Mouse (Mus musculus) forebrain, embryonic 14.5 days (tissue): ENCODE results near the gene Dnaaf5. TPM values are rescaled to one million over a fixed set of nuclear protein-coding genes. Genes with fewer than 3 reads are reported as not detected.

Experiments
- ATAC-seq: fragments of 200-750 bp; cut with Nextera tagmentation; 2 replicates; pipeline ENCODE4 v1.8.0; 2017; ENCODE audit warnings: mild to moderate bottlenecking, moderate library complexity
- DNase-seq: peaks from one replicate; pipeline ENCODE4 v3.0.0-alpha.2; 2015; ENCODE audit warnings: low spot score
- H3K27ac ChIP-seq: fragments of 300-500 bp; sonication (generic); 2 replicates; pipeline ENCODE4 v1.5.1; 2014; ENCODE audit warnings: low read depth, mild to moderate bottlenecking, control low read depth, low read length, moderate library complexity
- H3K27me3 ChIP-seq: fragments of 300-500 bp; sonication (generic); replicated peaks from 2 replicates; pipeline ENCODE4 v1.6.1; 2014; ENCODE audit warnings: low read length, control low read depth, mixed read lengths; ENCODE audit not compliant: control insufficient read depth, insufficient read depth
- H3K36me3 ChIP-seq: fragments of 300-500 bp; sonication (generic); 2 replicates; pipeline ENCODE4 v1.6.1; 2014; ENCODE audit warnings: low read length, control low read depth; ENCODE audit not compliant: control insufficient read depth, insufficient read depth
- H3K4me1 ChIP-seq: fragments of 300-500 bp; sonication (generic); 2 replicates; pipeline ENCODE4 v1.6.1; 2014; ENCODE audit warnings: antibody characterized with exemption, low read length, control low read depth; ENCODE audit not compliant: control insufficient read depth, insufficient read depth
- H3K4me2 ChIP-seq: fragments of 300-500 bp; sonication (generic); 2 replicates; pipeline ENCODE4 v1.6.1; 2014; ENCODE audit warnings: mild to moderate bottlenecking, control low read depth, low read length
- H3K4me3 ChIP-seq: fragments of 300-500 bp; sonication (generic); 2 replicates; pipeline ENCODE4 v1.5.1; 2014; ENCODE audit warnings: low read depth, low read length, control low read depth
- H3K9ac ChIP-seq: fragments of 300-500 bp; sonication (generic); 2 replicates; pipeline ENCODE4 v1.6.1; 2014; ENCODE audit warnings: mild to moderate bottlenecking, low read length, control low read depth, moderate library complexity
- H3K9me3 ChIP-seq: fragments of 300-500 bp; sonication (generic); replicated peaks from 2 replicates; pipeline ENCODE4 v1.6.1; 2016; ENCODE audit warnings: low read length, control low read depth, mixed read lengths; ENCODE audit not compliant: control insufficient read depth
- WGBS: fragments of 180-500 bp; shearing (Covaris S2); extraction: QIAGEN DNeasy Blood & Tissue Kit; methylation state at CpG from one replicate; pipeline ENCODE4 v1.1.7; 2014; 5-methylcytosine and 5-hydroxymethylcytosine counted together
- polyA plus RNA-seq: library from polyadenylated mRNA; unstranded; fragments of >200 nt; fragmentation: Nextera tagmentation; extraction: Ambion mirVana; gene quantifications from 2 replicates; pipeline ENCODE4 v1.2.1, GENCODE M21; 2014

Dnaaf5 gene
- polyA plus RNA-seq, 1 experiment from 2014 or later, result 2.5 TPM

DNA sequence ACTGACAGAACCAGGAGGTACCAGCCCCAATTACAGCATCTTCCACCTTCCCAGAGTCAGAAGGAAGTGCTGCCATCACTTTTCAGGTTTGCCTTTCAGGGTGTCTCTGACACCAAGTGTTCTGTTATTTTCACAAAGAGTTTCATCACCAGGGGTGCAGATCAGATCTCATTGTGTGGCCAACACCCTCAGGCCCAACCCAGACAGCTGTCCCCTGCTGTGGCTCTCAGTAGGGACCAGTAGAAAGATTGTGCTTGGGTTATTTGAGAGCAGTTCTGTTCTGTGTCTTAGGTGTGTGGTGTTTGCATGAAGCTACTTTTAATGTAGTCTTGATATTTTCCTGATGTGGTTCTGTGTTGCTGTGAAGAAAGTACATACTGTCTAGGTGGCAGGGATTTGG, 58.2 kb downstream of the Dnaaf5 start:
- Histone ChIP-seq H3K36me3 (peaks cover 10% of the 10 kb centered on the region), H3K4me2 (no peak overlapping the region), H3K4me1 (no peaks in the 10 kb centered on the region), H3K9me3 (no peaks in the 10 kb centered on the region), H3K4me3 (no peak overlapping the region), H3K27ac (no peak overlapping the region), H3K27me3 (no peaks in the 10 kb centered on the region), H3K9ac (no peak overlapping the region)
- ATAC-seq, result no peak
- DNase-seq, result no peak

DNA sequence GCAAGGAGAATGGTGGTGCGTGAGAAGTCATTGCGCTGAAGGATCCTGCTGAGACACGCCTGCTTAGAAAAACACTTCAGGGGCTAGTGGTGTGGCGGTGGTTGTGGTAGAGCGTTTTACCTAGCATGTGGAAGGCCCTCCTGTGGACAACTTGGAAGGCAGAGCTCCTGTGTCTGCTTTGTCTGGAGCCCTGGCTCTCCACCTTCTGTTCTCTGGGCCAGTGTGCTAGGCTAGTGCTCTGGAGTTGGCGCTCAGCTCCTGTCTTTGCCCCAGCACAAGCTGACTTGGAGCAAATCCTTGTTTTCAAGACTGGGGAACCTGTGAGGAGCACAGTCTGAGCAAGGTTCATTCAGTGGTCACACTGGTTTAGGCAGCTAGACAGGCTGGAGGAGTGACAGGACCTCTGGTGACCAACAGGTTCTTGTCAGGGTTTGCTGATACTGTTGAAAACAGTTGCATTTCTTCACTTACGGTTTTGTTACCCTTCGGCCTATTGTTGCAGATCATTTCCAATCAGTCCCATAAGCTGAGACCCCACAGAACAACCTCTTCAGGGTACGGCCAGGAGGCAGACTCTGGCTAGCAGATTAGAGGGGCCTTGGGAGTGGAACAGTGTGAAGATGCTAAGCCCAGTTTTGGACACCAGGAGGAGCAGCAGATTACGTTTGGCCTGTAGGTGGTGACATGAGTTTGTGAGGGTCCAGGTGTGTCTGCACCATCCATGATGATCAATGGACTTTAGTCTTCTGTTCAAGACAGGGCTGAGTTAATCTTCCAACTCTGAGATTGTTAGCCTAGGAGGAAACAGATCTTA, 59.1 kb downstream of the Dnaaf5 start:
- DNase-seq (no peak), ATAC-seq (no peak)
- H3K36me3 ChIP-seq, result peaks cover 10% of the 10 kb centered on the region
- H3K9me3 ChIP-seq, result no peaks in the 10 kb centered on the region
- WGBS, result 92% methylated on average over 10 of the region's 10 CpGs
- H3K9ac ChIP-seq, result no peak overlapping the region
- no peak overlapping the region for H3K4me3 ChIP-seq
- no peaks in the 10 kb centered on the region for H3K4me1 ChIP-seq
- H3K27ac ChIP-seq, result no peak overlapping the region
- no peaks in the 10 kb centered on the region for H3K27me3 ChIP-seq
- H3K4me2 ChIP-seq, result no peak overlapping the region

DNA sequence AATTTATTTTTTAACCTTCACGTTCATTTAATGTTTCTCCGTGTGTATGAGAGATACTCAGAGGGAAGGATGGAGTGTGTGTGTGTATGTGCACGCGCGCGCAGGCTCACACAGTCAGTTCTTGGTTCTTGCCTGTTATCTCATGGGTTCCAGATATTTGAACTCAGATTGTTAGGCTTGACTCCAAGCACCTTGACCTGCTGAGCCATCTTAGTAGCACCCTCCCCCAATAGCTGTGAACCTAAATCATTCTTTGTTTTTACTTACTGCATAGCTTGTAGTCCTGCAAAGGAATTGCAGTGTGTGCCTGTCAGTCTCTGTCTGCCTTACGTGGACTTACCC, 59.6 kb downstream of the Dnaaf5 start:
- H3K27me3 ChIP-seq, result no peaks in the 10 kb centered on the region
- WGBS, result 96% methylated on average over 7 of the region's 7 CpGs
- H3K4me1 ChIP-seq, result no peaks in the 10 kb centered on the region
- H3K4me3 ChIP-seq, result no peak overlapping the region
- H3K9ac ChIP-seq, result no peak overlapping the region
- no peak for DNase-seq
- ATAC-seq, result no peak
- H3K9me3 ChIP-seq, result no peaks in the 10 kb centered on the region
- no peak overlapping the region for H3K4me2 ChIP-seq
- H3K27ac ChIP-seq, result no peak overlapping the region
- H3K36me3 ChIP-seq, result peaks cover 12% of the 10 kb centered on the region

DNA sequence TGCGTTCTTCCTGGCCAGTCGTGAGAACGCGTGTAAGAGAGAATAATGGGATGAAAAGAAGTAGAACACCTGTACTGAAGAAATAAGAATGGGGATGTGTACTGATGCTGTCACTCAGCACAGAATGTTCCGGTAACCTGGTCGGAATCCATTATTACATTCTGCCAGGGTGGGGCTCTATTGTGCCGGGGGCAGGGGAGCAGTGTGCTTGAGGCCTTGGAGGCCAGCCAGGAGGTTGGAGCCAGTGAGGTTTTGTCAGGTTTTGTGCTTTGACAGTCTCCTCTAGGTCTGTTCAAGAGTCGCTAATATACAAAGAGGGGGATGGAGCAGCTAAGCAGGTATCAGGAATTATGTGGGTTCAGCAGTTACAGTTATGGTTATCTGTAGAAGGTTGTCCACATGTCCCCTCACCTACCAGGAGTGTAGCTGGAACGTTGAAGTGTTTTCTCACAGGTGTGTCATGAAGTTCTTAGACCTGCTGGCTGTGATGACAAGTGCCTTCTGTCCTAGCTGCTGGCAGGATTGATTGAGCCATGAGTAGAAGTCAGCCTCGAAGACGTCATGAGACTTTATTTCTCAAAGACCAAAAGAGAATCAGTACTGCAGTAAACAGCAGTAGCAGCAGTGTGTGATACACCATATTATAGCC, 61.8 kb downstream of the Dnaaf5 start:
- Histone ChIP-seq H3K4me1 (no peaks in the 10 kb centered on the region), H3K9me3 (no peaks in the 10 kb centered on the region), H3K4me2 (no peak overlapping the region), H3K27me3 (no peaks in the 10 kb centered on the region), H3K9ac (no peak overlapping the region), H3K27ac (no peak overlapping the region), H3K36me3 (peaks cover 32% of the 10 kb centered on the region), H3K4me3 (no peak overlapping the region)
- WGBS, result 80% methylated on average over 11 of the region's 11 CpGs
- DNase-seq, result no peak
- no peak for ATAC-seq

DNA sequence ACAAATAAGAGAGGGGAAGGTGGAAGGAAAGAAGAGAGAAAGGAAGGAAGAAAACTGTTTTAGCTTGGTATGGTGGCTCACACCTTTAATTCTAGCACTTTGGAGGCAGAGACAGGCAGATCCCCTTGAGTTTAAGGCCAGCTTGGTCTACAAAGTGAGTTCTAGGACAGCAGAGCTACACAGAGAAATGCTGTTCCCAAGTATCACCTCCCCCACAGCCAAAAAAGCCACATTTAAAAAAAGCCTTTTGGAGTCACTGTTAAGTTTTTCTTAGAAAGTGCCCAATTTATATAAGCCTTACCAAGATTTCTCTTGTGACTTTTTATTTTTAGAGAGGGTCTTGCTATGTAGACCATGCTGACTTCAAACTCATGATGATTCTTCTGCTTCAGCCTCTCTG, 64.3 kb downstream of the Dnaaf5 start:
- no peak overlapping the region for H3K4me2 ChIP-seq
- ATAC-seq (no peak), DNase-seq (no peak)
- H3K4me1 ChIP-seq, result no peaks in the 10 kb centered on the region
- H3K27ac ChIP-seq, result no peak overlapping the region
- no peaks in the 10 kb centered on the region for H3K27me3 ChIP-seq
- no peak overlapping the region for H3K4me3 ChIP-seq
- H3K9ac ChIP-seq, result no peak overlapping the region
- no peaks in the 10 kb centered on the region for H3K9me3 ChIP-seq
- H3K36me3 ChIP-seq, result peaks cover 38% of the 10 kb centered on the region

DNA sequence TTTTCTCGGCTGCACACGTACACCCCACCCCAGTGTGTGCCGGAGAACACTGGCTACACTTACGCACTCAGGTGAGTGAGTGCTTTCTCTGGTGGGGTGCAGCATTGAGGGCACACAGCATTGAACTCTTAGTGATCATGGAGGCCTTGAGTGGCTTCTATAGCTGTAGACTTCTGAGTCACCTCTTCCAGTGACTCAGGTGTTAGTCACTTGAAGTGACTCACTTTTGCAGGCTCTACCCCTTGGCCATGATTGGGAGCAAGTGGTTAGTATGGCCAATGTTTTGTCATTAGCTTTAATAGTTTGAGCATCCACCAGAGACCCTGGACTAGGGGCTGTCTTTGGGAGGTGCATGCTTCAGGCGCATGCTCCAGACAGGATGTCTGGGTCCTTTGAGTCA, 65.2 kb downstream of the Dnaaf5 start:
- WGBS, result 91% methylated on average over 5 of the region's 5 CpGs
- ATAC-seq (no peak), DNase-seq (no peak)
- no peak overlapping the region for H3K4me3 ChIP-seq
- no peak overlapping the region for H3K9ac ChIP-seq
- peaks cover 40% of the 10 kb centered on the region for H3K36me3 ChIP-seq
- no peak overlapping the region for H3K4me2 ChIP-seq
- no peak overlapping the region for H3K27ac ChIP-seq
- no peaks in the 10 kb centered on the region for H3K4me1 ChIP-seq
- H3K27me3 ChIP-seq, result no peaks in the 10 kb centered on the region
- no peaks in the 10 kb centered on the region for H3K9me3 ChIP-seq

DNA sequence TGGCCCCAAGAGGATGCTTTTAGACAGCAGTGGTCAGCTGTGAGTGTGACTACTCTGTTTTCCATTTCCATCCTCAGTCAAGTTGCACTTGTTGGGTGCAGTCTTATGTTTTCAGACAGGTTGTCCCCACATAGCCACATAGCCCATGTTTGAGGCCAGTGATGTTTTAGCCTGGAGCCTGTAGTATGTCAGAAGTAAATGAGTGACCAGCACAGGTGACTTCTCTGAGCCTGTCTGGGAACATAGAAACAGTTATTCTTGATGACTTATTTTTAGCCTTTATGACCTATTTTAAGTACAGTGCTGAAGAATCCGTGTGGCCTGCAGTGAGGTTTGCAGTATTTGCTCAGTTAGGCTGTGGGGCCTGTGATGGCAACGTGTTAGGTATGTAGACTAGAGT, 66.1 kb downstream of the Dnaaf5 start:
- Histone ChIP-seq H3K4me2 (no peak overlapping the region), H3K27me3 (no peaks in the 10 kb centered on the region), H3K27ac (no peak overlapping the region), H3K4me1 (no peaks in the 10 kb centered on the region), H3K36me3 (peaks cover 43% of the 10 kb centered on the region), H3K9ac (no peak overlapping the region), H3K4me3 (no peak overlapping the region), H3K9me3 (no peaks in the 10 kb centered on the region)
- WGBS, result 96% methylated on average over 2 of the region's 2 CpGs
- ATAC-seq (no peak), DNase-seq (no peak)

DNA sequence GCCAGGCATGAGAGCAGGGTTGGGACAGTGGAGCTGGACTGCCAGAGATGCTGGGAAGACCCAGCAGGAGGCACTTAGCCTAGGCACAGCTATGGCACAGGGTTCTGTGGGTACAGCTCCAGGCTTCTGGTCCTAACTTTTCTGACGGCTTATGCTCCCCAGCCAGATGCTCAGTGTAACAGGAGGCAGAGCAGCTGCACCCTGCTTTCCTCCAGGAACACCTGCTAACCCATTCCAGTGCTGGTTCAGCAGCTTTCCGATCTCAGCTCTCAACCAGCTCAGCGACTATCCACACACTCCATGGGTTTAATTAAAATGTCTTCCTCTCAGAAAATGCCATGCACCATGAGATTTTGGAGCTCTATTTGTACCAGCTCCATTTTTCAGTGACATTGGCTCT, 66.8 kb downstream of the Dnaaf5 start:
- WGBS, result 87% methylated on average over 3 of the region's 3 CpGs
- DNase-seq (no peak), ATAC-seq (no peak)
- no peak overlapping the region for H3K4me3 ChIP-seq
- H3K4me2 ChIP-seq, result no peak overlapping the region
- no peak overlapping the region for H3K27ac ChIP-seq
- no peaks in the 10 kb centered on the region for H3K4me1 ChIP-seq
- peaks cover 50% of the 10 kb centered on the region for H3K36me3 ChIP-seq
- H3K9ac ChIP-seq, result no peak overlapping the region
- H3K27me3 ChIP-seq, result no peaks in the 10 kb centered on the region
- H3K9me3 ChIP-seq, result no peaks in the 10 kb centered on the region

DNA sequence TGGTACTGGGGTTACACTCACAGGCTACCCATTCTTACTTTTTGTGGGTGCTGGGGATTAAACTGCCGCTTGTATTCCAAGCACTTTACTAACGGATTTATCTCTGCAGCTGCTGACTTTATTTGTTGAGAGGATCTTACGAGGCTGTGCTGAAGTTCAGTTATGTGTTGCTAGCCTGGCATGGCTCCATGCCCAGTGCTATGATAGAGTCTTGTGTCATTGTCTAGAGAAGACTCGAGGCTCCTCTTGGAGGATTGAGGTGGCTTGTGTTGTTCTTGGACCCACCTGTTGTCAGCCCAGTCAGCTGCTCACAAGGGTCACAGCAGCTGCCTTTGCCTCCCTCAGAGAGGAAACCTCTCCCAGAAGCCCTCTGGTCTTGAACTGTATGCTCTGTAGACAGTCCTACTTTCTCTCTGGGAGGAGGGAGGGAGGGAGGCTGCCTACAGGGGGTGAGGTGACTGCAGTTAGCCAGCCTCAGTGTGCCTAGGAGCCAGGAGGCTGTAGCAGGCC, 70.0 kb downstream of the Dnaaf5 start:
- Histone ChIP-seq H3K9me3 (no peaks in the 10 kb centered on the region), H3K9ac (no peak overlapping the region), H3K4me2 (no peak overlapping the region), H3K27ac (no peak overlapping the region), H3K27me3 (no peaks in the 10 kb centered on the region), H3K36me3 (peaks cover 68% of the 10 kb centered on the region), H3K4me3 (no peak overlapping the region), H3K4me1 (no peaks in the 10 kb centered on the region)
- WGBS, result 87% methylated on average over 4 of the region's 4 CpGs
- no peak for DNase-seq
- ATAC-seq, result no peak
